ENCODE assay signal across 19 mouse cellular contexts in genomic region chr2:171213792-171214191, GRCm38 (mm10).
DNase-seq lines count a peak whose midpoint lies in the region; ATAC-seq and TF ChIP-seq lines count a peak whose summit lies in the region.
"Had no signal": no experiment of that assay in that cellular context is flagged by ENCODE, and none has a peak within 500 bp of the region (broad histone marks: within the 10 kb centered on the region; RNA-seq: fewer than 3 reads in every experiment).

No protein-coding gene starts in this region.

- H3K27ac ChIP-seq in heart, embryonic 10.5 days, result no peak overlapping the region
- no peak overlapping the region for H3K27ac ChIP-seq in midbrain, embryonic 14.5 days (replicated peaks; ENCODE audit: low read depth, low read length)
- H3K27ac ChIP-seq in midbrain, embryonic 13.5 days, result no peak overlapping the region
- H3K27ac ChIP-seq: embryonic facial prominence, embryonic 10.5 days; embryonic facial prominence, embryonic 12.5 days; forebrain, embryonic 12.5 days; forebrain, embryonic 15.5 days had no signal

- no peaks in the 10 kb centered on the region for H3K9me3 ChIP-seq in heart, embryonic 10.5 days
- H3K9me3 ChIP-seq in midbrain, embryonic 14.5 days (ENCODE audit: control insufficient read depth, low read length), result no peaks in the 10 kb centered on the region
- no peaks in the 10 kb centered on the region for H3K9me3 ChIP-seq in midbrain, embryonic 13.5 days
- H3K9me3 ChIP-seq: embryonic facial prominence, embryonic 10.5 days; embryonic facial prominence, embryonic 12.5 days; forebrain, embryonic 12.5 days; forebrain, embryonic 15.5 days had no signal

- H3K4me1 ChIP-seq in heart, embryonic 10.5 days, result no peaks in the 10 kb centered on the region
- H3K4me1 ChIP-seq in midbrain, embryonic 14.5 days (ENCODE audit: control insufficient read depth, insufficient read depth, low read length), result no peaks in the 10 kb centered on the region
- no peaks in the 10 kb centered on the region for H3K4me1 ChIP-seq in midbrain, embryonic 13.5 days (replicated peaks)
- H3K4me1 ChIP-seq: embryonic facial prominence, embryonic 10.5 days; embryonic facial prominence, embryonic 12.5 days; forebrain, embryonic 12.5 days; forebrain, embryonic 15.5 days had no signal

- 74% methylated on average over 6 of the region's 6 CpGs for WGBS in heart, embryonic 10.5 days
- 57% methylated on average over 6 of the region's 6 CpGs for WGBS in midbrain, embryonic 14.5 days
- WGBS in midbrain, embryonic 13.5 days, result 61% methylated on average over 6 of the region's 6 CpGs

- no peaks in the 10 kb centered on the region for H3K36me3 ChIP-seq in heart, embryonic 10.5 days
- no peaks in the 10 kb centered on the region for H3K36me3 ChIP-seq in midbrain, embryonic 14.5 days (ENCODE audit: control insufficient read depth, insufficient read depth, low read length)
- H3K36me3 ChIP-seq in midbrain, embryonic 13.5 days, result no peaks in the 10 kb centered on the region
- H3K36me3 ChIP-seq: embryonic facial prominence, embryonic 10.5 days; embryonic facial prominence, embryonic 12.5 days; forebrain, embryonic 12.5 days; forebrain, embryonic 15.5 days had no signal

- no peak for TF ChIP-seq POLR2A in brain, embryonic 14.5 days (IDR thresholded peaks at IDR 0.05; ENCODE audit: borderline replicate concordance, extremely low read depth, insufficient read depth, insufficient read length, poor library complexity, severe bottlenecking)

- no peak for TF ChIP-seq CTCF in brain, embryonic 14.5 days (IDR thresholded peaks at IDR 0.05; ENCODE audit: borderline replicate concordance, extremely low read depth, insufficient read depth, insufficient read length)

- no peaks in the 10 kb centered on the region for H3K27me3 ChIP-seq in heart, embryonic 10.5 days (ENCODE audit: insufficient read depth, poor library complexity, severe bottlenecking)
- H3K27me3 ChIP-seq in midbrain, embryonic 14.5 days (ENCODE audit: control insufficient read depth, insufficient read depth, low read length), result no peaks in the 10 kb centered on the region
- H3K27me3 ChIP-seq in midbrain, embryonic 13.5 days, result no peaks in the 10 kb centered on the region
- H3K27me3 ChIP-seq: embryonic facial prominence, embryonic 12.5 days; forebrain, embryonic 12.5 days; forebrain, embryonic 15.5 days had no signal

- ATAC-seq in midbrain, embryonic 14.5 days (ENCODE audit: low FRiP score, low TSS enrichment), result no peak
- ATAC-seq in midbrain, embryonic 13.5 days, result no peak
- ATAC-seq in megakaryocyte progenitor cell, adult 5-6 weeks (replicated peaks; ENCODE audit: poor library complexity), result no peak
- ATAC-seq: forebrain, embryonic 15.5 days; forebrain, postnatal 0 days had no signal

- no peak overlapping the region for H3K4me3 ChIP-seq in heart, embryonic 10.5 days
- H3K4me3 ChIP-seq in midbrain, embryonic 14.5 days (replicated peaks; ENCODE audit: low read depth, low read length), result no peak overlapping the region
- no peak overlapping the region for H3K4me3 ChIP-seq in midbrain, embryonic 13.5 days (replicated peaks)
- H3K4me3 ChIP-seq: embryonic facial prominence, embryonic 10.5 days; embryonic facial prominence, embryonic 12.5 days; forebrain, embryonic 12.5 days; forebrain, embryonic 15.5 days had no signal

- no peak overlapping the region for H3K4me2 ChIP-seq in midbrain, embryonic 14.5 days (ENCODE audit: low read length)
- no peak overlapping the region for H3K4me2 ChIP-seq in midbrain, embryonic 13.5 days (replicated peaks)
- H3K4me2 ChIP-seq: embryonic facial prominence, embryonic 12.5 days; forebrain, embryonic 12.5 days; forebrain, embryonic 15.5 days had no signal

- no peak overlapping the region for H3K9ac ChIP-seq in midbrain, embryonic 14.5 days (replicated peaks; ENCODE audit: low read length)
- no peak overlapping the region for H3K9ac ChIP-seq in midbrain, embryonic 13.5 days (replicated peaks)
- H3K9ac ChIP-seq: embryonic facial prominence, embryonic 12.5 days; forebrain, embryonic 12.5 days; forebrain, embryonic 15.5 days; forebrain, postnatal 0 days had no signal

- DNase-seq in heart, adult 11 months, result peak; percentile 52
- DNase-seq in heart, embryonic 10.5 days (ENCODE audit: low spot score), result no peak
- DNase-seq in midbrain, embryonic 14.5 days, result peak; percentile 35
- DNase-seq in brain, embryonic 14.5 days (ENCODE audit: low read depth), result peak; percentile 75
- DNase-seq: adrenal gland, adult 2 months; adrenal gland, postnatal 10 days; adrenal gland, postnatal 25 days; cerebellum, adult 11-12 months; cerebellum, adult 2 months; cerebellum, adult 9-10 months; cerebellum, postnatal 10 days; cerebellum, postnatal 25 days; forebrain, postnatal 0 days had no signal
